Mouse (Mus musculus) brain, embryonic 14.5 days (tissue): ENCODE data around the gene Pnpla2.

ENCODE experiments used
- CTCF ChIP-seq: fragments of 200-500 bp; IDR thresholded peaks from 2 replicates; pipeline ENCODE4 v1.5.1; 2012; ENCODE audit warnings: inconsistent platforms, mild to moderate bottlenecking, moderate library complexity, borderline replicate concordance; ENCODE audit not compliant: insufficient read depth, insufficient read length; ENCODE audit errors: extremely low read depth
- POLR2A ChIP-seq: fragments of 200-500 bp; IDR thresholded peaks from 2 replicates; pipeline ENCODE4 v1.6.1; 2012; ENCODE audit warnings: mild to moderate bottlenecking, inconsistent platforms, borderline replicate concordance; ENCODE audit not compliant: poor library complexity, insufficient read depth, insufficient read length, severe bottlenecking; ENCODE audit errors: extremely low read depth

DNA sequence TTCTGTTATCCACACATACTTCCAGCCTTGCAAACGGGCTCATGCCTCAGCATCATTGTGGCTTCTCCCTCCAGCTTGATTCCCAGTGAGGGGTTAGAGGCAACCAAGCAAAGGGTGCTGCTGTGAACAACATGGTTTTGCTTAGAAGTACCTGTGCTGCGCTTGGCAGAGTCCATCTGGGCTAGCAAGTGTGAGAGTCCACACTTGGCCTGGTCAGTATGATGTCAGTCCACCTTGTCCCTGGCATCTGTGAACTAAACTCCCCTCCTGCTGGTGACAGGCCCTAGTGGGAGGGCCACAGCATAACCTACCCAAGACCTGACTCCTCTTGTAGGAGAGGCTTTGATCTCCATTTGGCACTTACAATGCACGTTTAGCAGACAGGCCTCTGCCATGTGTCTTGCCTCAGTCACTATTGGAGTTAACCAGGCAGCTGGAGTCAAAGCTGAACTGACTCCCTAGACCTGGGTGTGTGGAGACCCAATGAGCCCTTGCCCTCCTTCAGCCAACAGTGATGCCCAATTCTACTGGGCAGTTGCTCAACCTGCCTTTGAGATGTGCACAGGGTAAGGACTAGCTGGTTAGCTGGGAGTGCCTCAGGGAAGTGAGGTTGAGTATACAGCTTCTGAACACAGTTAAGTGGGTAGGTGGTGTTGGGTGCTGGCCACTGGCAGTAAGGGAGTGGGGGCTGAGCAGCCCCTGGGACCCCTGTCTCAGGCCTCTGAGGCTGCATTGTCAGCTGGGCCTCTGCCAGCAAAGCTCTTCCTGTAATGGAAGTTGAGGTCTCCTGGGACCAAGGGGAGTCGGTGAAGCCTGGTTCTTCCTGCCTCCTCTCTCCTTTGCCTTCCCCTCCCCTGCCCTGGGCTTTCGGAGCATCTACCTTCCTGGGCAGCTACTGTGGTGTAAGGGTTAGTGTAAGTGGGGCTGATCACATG is 29.5 kb downstream of the Pnpla2 start:
- TF ChIP-seq CTCF (no peak), POLR2A (no peak)
